In genomic region chr1:82316746-82317126, GRCm38 (mm10) we compare ENCODE assay signal across 8 mouse cellular contexts. TPM values are rescaled to one million over a fixed set of nuclear protein-coding genes. Genes with fewer than 3 reads are reported as not detected.
DNase-seq lines count a peak whose midpoint lies in the region; ATAC-seq and TF ChIP-seq lines count a peak whose summit lies in the region.

No protein-coding gene starts in this region.

- intact Hi-C loops in left cerebral cortex, postnatal 14 days (cut with DNase I): loop anchor here (5.0 kb wide), 1 partner anchor 116 kb away; no protein-coding TSS in a partner anchor

- DNase-seq in adrenal gland, postnatal 10 days: peak; percentile 54
- no peak for DNase-seq in adrenal gland, postnatal 4 days (ENCODE audit: low spot score in 2 of 2)
- DNase-seq in left cerebral cortex, postnatal 14 days (ENCODE audit: low spot score in 2 of 2): peak; percentile 32 to 47
- DNase-seq in left cerebral cortex, adult 11 months (ENCODE audit: low spot score): no peak
- DNase-seq in c-Kit-positive CD71-positive TER-119-negative erythroid progenitor cells, embryonic 14.5 days (ENCODE audit: low read depth): peak; percentile 22
- no peak for DNase-seq in hindbrain, embryonic 14.5 days (ENCODE audit: low spot score)
- DNase-seq in lung, postnatal 0 days (ENCODE audit: low spot score): peak; percentile 57

- no peaks in the 10 kb centered on the region for H3K27me3 ChIP-seq in hindbrain, embryonic 14.5 days (ENCODE audit: control insufficient read depth, insufficient read depth, low read length)
- H3K27me3 ChIP-seq in lung, postnatal 0 days (replicated peaks; ENCODE audit: insufficient read depth, low read length): no peaks in the 10 kb centered on the region
- H3K27me3 ChIP-seq in stomach, embryonic 16.5 days (ENCODE audit: control insufficient read depth, insufficient read depth, low read length): no peaks in the 10 kb centered on the region

- no peaks in the 10 kb centered on the region for H3K9me3 ChIP-seq in hindbrain, embryonic 14.5 days (ENCODE audit: control insufficient read depth, low read length)
- H3K9me3 ChIP-seq in lung, postnatal 0 days (ENCODE audit: low read length): no peaks in the 10 kb centered on the region
- no peaks in the 10 kb centered on the region for H3K9me3 ChIP-seq in stomach, embryonic 16.5 days (replicated peaks; ENCODE audit: control insufficient read depth, low read length)

- peak overlapping the region; percentile 73 for H3K4me3 ChIP-seq in hindbrain, embryonic 14.5 days (replicated peaks; ENCODE audit: low read length)
- H3K4me3 ChIP-seq in lung, postnatal 0 days (ENCODE audit: low read depth, low read length): peak overlapping the region; percentile 87
- peak overlapping the region; percentile 96 for H3K4me3 ChIP-seq in stomach, embryonic 16.5 days (replicated peaks; ENCODE audit: low read length)

- TF ChIP-seq EP300 in lung, postnatal 0 days (IDR thresholded peaks at IDR 0.05): no peak

- no peak for ATAC-seq in hindbrain, embryonic 14.5 days (ENCODE audit: low FRiP score)
- peak; percentile 57 for ATAC-seq in lung, postnatal 0 days
- peak; percentile 81 for ATAC-seq in stomach, embryonic 16.5 days (ENCODE audit: insufficient read depth, low FRiP score)

- peak overlapping the region; percentile 83 for H3K9ac ChIP-seq in hindbrain, embryonic 14.5 days
- peak overlapping the region; percentile 90 for H3K9ac ChIP-seq in lung, postnatal 0 days (replicated peaks; ENCODE audit: low read depth)
- H3K9ac ChIP-seq in stomach, embryonic 16.5 days (ENCODE audit: low read length): peak overlapping the region; percentile 98

- H3K4me1 ChIP-seq in hindbrain, embryonic 14.5 days (replicated peaks; ENCODE audit: control insufficient read depth, insufficient read depth, low read length): peaks cover 24% of the 10 kb centered on the region
- peaks cover 7% of the 10 kb centered on the region; the same call in 1 of the 2 replicates for H3K4me1 ChIP-seq in lung, postnatal 0 days (ENCODE audit: insufficient read depth, low read depth, low read length)
- 0 out of 2 replicates have a peak, but pooled peaks cover 3% of the 10 kb centered on the region for H3K4me1 ChIP-seq in stomach, embryonic 16.5 days (ENCODE audit: control insufficient read depth, insufficient read depth, low read length)

- under 1% methylated on average over 21 of the region's 26 CpGs for WGBS in hindbrain, embryonic 14.5 days
- 0% methylated on average over 20 of the region's 26 CpGs for WGBS in lung, postnatal 0 days
- WGBS in stomach, embryonic 16.5 days: under 1% methylated on average over 19 of the region's 26 CpGs

- no peak for TF ChIP-seq CTCF in lung, postnatal 0 days (IDR thresholded peaks at IDR 0.05)

- no peaks in the 10 kb centered on the region for H3K36me3 ChIP-seq in hindbrain, embryonic 14.5 days (replicated peaks; ENCODE audit: control insufficient read depth, insufficient read depth)
- no peaks in the 10 kb centered on the region for H3K36me3 ChIP-seq in lung, postnatal 0 days (ENCODE audit: insufficient read depth, low read length)
- no peaks in the 10 kb centered on the region for H3K36me3 ChIP-seq in stomach, embryonic 16.5 days (ENCODE audit: control insufficient read depth, insufficient read depth, low read length)

- H3K4me2 ChIP-seq in hindbrain, embryonic 14.5 days (replicated peaks): peak overlapping the region; percentile 71
- H3K4me2 ChIP-seq in lung, postnatal 0 days (replicated peaks; ENCODE audit: low read depth, low read length): peak overlapping the region; percentile 78
- H3K4me2 ChIP-seq in stomach, embryonic 16.5 days (ENCODE audit: low read depth, low read length): peak overlapping the region; percentile 56

- peak overlapping the region; percentile 94 for H3K27ac ChIP-seq in hindbrain, embryonic 14.5 days
- H3K27ac ChIP-seq in lung, postnatal 0 days (ENCODE audit: low read length): peak overlapping the region; percentile 94
- peak overlapping the region; percentile 98 for H3K27ac ChIP-seq in stomach, embryonic 16.5 days (ENCODE audit: low read length)

RNA-seq across cellular contexts. Expression of gene Rhbdd1, which starts 0.5 kb away (rescaled TPM):
- total RNA-seq in adrenal gland, postnatal 10 days (2021): 10 to 100 TPM; 20.4 to 21.2 TPM
- 10 to 100 TPM; 24.2 to 24.3 TPM for total RNA-seq in adrenal gland, postnatal 4 days (2021)
- total RNA-seq in left cerebral cortex, postnatal 14 days (2021): 1 to 10 TPM; 5.4 to 5.6 TPM
- 2.6 and 3.1 TPM in 2 replicates for polyA plus RNA-seq in hindbrain, embryonic 14.5 days (2014; fragmentation: Nextera tagmentation; extraction: Ambion mirVana)
- polyA plus RNA-seq in lung, postnatal 0 days (2015; fragmentation: Nextera tagmentation; extraction: Ambion mirVana): 7.8 and 8.1 TPM in 2 replicates
- 12.1 and 12.9 TPM in 2 replicates for polyA plus RNA-seq in stomach, embryonic 16.5 days (2015; fragmentation: Nextera tagmentation; extraction: Ambion mirVana)

RNA-seq across cellular contexts. Expression of gene Irs1, which starts 25.5 kb away (rescaled TPM):
- 10 to 100 TPM; 17.0 to 24.9 TPM for total RNA-seq in adrenal gland, postnatal 10 days (2021)
- 10 to 100 TPM; 24.2 to 28.6 TPM for total RNA-seq in adrenal gland, postnatal 4 days (2021)
- 10 to 100 TPM; 19.9 to 20.3 TPM for total RNA-seq in left cerebral cortex, postnatal 14 days (2021)
- 10.2 and 11.2 TPM in 2 replicates for polyA plus RNA-seq in hindbrain, embryonic 14.5 days (2014; fragmentation: Nextera tagmentation; extraction: Ambion mirVana)
- 4.7 and 5.9 TPM in 2 replicates for polyA plus RNA-seq in lung, postnatal 0 days (2015; fragmentation: Nextera tagmentation; extraction: Ambion mirVana)
- polyA plus RNA-seq in stomach, embryonic 16.5 days (2015; fragmentation: Nextera tagmentation; extraction: Ambion mirVana): 5.0 and 5.9 TPM in 2 replicates

Comparison
In these comparisons a context has a peak if more than half of its experiments do, and no peak if none do; other contexts are left out.
1. DNase-seq: peak in adrenal gland, postnatal 10 days (single experiment), left cerebral cortex, postnatal 14 days (2 of 2), c-Kit-positive CD71-positive TER-119-negative erythroid progenitor cells, embryonic 14.5 days (single experiment) and lung, postnatal 0 days (single experiment); none in adrenal gland, postnatal 4 days (0 of 2), left cerebral cortex, adult 11 months (single experiment) and hindbrain, embryonic 14.5 days (single experiment).
2. Peak in every context shown above with its lines, with median percentiles within 50 percentile points of each other: H3K27ac ChIP-seq, H3K4me2 ChIP-seq, H3K4me3 ChIP-seq and H3K9ac ChIP-seq.